Mouse (Mus musculus) kidney, postnatal 36 days (tissue): ENCODE measurements around the gene Selenot.
"Not testable (repeated sequence)": the region's sequence is repeated elsewhere in the genome, so short reads cannot be mapped to it uniquely, and the experiment has no call there.

Source experiments
- DNase-seq, 2 experiments: peaks; one replicate each; pipeline ENCODE4 v3.0.0; 2021 to 2022; ENCODE audit warnings: mixed read lengths in 2 of 2

Gene Selenot

DNA sequence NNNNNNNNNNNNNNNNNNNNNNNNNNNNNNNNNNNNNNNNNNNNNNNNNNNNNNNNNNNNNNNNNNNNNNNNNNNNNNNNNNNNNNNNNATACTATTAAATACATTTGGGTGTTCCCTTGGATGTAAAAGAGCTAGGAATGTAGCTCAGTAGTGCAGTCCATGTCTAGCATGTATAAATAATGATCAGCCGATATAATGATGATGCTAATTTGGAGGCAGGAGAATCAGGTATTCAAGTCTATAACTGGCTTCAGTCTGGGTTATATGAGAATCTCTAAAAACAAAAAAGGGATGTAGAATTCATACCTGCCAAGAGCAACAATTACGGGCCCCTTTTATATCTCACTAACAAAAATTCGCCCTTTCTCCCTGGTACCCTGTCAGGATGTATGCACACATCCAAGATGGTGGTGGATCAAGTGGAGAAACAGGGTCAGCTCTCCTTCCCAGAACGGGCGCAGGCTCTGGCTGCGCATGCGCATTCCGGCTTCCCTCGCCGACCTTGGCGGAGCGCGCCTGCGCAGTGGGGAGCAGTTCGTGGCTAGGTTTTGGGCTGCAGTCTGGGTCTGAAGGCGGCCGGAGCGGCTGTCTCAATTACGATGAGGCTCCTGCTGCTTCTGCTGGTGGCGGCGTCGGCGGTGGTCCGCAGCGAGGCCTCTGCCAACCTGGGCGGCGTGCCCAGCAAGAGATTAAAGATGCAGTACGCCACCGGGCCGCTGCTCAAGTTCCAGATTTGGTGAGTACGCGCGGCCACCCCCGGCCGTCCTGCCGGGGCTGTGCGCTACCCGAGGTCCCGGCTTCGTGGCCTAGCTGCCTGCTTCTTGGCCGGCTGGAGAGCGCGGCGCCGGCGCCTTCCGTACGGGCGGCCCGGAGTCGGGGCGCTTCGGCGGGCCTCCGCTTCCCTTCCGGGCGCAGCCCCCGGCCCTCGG is at the start of gene Selenot:
Gene Selenot, plus strand, starts transcription at position 500 of the 930 bp plus-strand sequence.
- peak; percentile 96 to 98 for DNase-seq

DNA sequence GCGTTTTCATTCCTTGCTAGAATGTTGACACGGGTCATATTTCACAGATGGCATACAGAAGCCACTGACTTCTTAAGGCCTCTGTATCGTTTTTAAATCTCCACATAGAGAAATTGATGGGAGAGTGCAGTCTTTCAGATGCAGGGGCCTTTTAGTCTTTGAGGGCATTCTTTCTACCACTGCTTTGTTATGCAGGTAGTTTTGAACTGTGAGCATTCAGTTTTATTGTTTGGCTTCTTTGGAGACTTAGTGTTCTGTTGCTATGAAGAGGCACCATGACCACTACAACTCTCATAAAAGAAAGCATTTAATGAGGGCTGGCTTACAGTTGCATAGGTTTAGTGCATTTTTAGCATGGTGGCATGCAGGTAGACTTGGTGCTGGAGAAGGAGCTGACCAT is 39.9 kb upstream of the Selenot start:
- no peak for DNase-seq

DNA sequence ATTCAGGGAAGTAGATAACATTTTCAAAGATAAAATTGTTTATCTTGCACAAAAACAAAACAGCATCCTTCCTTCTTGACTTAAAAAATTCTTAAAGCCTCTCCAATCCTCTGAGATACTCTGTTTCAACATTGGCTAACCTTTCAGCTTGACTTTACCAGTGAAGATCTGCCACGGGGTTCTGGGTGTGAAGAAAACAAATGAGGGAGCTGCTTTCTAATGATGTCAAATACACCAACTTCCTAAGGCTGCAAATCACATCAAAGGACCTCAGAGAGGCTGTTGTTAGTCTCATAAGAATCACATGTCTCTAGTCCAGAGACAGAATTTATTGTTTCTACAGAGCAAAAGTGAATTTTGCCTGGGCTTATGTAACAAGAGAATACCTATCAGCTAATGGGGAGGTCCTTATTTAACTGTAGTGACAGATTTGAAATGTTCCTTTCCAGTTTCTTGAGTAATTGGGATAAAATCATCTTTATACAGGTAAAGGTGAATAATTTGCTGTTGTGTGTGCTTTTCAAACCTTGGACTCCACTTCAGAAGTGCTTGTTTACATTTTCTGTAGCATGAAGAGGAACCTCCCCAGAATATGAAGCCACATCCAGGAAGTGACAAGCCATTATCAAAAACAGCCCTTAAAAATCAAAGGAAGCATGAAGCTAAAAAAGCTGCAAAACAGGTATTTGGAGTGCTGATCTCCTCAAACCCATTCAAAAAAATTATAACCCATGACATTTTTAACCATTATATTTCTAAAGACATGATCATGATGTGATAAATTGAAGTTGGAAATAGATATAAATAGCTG is 24.2 kb upstream of the Selenot start:
- DNase-seq: no peak

DNA sequence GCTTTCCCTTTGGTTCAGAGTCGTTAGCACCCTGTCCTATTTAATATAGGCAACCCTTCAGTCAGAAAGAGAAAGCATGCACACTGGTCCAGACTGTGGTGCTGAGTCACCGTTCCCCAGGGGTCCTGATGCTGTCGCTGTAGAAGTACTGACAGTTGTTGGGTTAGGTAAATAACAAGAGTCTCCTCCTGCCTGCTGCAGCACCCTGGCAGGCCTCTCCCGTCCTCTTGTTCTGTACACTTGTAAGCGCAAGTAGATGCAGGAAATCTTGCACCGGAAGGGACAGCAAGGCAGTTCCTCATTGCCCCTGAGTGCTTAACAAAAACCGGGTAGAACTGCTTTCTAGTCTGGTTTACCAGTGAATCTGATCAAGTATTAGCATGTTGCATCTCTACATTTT is 19.8 kb upstream of the Selenot start:
- DNase-seq: no peak

DNA sequence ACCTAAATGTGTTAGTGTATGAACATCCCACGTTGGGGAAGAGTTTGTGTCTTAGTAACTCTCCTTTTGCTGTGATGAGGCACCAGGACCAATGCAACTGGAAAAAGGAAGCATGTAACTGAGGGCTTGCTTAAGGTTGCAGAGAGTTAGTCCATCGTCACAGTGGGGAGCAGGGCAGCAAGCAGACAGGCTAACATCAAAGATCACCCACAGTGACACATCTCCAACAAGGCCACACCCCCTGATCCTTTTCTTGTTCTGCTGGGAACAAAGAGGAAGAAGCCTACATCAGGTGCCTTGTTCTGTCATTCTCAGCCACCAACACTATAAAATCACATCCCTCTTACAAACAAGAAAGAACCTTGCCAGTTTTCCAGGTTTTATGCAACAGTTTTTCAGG is 16.5 kb upstream of the Selenot start:
- DNase-seq: no peak

DNA sequence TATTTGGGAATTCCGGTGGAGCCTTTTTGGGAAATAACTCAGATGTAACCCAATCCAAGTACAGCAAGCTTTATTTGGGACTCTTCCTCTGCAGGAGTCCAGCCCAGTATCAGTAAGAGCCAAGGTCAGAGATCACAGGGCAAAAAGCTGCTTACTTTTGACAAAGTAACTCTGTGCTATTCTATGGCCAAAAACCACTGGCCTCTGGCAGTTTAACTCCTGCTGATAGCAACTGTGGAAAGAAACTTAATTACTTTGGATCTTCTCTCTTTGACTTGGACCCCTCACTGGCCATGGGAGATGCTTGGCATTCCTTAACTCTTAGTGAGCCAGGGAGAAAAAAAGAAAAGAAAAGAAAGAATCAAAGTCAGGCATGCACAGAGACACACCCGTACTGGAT is 15.0 kb upstream of the Selenot start:
- no peak for DNase-seq

DNA sequence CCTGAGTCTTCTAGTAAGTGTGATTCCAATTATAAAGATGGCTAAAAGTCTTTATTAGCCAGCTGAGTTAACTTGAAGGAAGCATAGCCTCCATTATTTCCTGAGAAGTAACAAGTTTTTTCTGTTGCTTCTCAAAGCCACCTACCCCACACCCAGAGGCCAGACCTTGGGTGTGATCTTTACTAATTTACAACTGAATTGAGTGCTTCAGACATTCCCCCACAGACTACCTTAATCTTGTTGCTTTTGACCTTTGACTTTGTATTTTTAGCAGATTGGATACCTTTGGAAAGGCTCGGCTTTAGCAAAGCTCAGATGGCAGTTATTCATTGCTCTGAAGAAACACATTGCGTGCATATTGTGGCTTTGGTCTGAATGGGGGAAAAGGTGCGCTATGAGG is 5.6 kb upstream of the Selenot start:
- DNase-seq: no peak

DNA sequence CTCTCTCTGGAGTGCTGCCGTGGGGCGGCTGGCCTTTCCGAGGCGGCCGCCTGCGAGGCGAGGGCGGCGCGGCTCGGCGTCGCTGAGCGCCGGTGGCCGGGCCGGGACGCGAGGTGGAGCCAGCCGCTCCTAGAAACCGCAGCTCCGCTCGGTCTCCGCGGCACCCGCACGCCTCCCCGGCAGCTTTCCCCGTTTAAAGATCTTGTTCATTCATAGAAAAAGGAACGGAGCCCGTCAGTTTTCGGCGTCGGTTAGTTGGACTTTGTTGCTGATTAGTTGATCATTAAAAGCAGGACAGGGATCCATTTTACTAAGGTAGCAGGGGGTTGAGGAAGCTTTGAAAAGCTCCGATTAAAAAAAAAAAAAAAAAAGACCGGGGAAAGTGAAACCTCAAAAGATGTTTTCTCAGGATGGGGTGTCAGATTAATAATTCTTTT is 649 bp downstream of the Selenot start:
- peak; percentile 58 to 73 for DNase-seq

DNA sequence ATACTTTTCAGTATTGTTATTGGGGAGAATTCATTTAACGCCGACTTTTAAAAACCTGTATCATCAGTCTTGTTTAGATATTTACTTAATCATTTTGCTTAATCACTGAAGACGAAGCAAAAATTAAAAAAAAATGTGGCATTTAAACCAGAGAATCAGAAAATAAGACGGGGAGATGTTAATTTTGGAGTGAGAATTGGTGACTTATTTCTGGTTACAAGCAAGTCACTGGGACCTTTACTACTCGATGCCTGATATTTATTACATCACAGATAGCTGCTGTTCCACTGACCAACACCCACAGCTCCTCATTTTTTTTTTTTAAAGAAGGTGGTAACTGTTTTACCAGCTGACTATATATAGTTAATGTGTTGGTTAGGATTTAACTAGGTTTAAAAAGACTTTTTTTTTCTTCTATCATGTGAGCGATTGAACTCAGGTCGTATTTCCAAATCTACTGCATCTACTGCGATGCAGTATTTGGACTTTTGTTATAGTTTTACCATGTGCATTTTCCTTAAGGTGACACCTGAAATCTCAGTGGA is 1.1 kb downstream of the Selenot start:
- peak in 1 of 2 experiments; percentile 42 for DNase-seq

DNA sequence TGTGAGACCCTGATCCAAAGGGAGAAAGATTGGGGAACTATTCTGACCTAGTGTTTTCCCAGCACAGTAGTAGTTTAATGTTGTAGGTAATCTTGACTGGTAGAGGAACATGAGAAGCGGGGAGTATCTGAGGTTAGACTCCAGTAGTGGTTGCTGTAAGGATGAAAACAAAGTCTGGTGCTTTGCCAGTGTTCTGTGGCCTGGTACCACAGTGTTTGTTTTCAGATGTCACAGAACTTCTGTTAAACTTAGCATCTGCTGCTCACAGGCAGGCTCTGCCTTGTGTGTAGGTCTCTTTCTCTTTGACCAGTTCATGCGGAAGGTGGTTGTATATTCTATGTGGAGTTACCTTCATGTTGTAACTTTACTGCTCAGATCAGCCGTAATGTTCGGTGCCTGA is 5.1 kb downstream of the Selenot start:
- DNase-seq: no peak

DNA sequence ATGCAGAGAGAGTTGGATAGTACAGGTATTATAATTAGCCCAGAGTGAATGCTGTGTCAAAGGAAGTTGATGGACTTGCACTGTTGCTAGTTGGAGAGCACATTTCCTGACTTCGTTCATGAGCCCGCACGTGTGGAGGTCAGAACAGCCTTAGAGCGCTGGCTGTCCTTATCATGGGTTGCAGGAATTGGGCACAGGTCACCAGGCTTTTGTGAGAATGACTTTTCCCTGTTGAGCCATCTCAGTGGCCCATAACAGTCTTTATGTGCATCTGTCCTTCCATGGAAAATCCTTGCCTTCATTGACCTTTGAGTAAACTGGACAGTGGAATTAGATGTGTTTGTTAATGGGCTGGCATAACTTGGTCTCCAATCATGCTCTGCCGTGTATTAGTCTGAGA is 5.9 kb downstream of the Selenot start:
- DNase-seq: peak in 1 of 2 experiments; percentile 10

DNA sequence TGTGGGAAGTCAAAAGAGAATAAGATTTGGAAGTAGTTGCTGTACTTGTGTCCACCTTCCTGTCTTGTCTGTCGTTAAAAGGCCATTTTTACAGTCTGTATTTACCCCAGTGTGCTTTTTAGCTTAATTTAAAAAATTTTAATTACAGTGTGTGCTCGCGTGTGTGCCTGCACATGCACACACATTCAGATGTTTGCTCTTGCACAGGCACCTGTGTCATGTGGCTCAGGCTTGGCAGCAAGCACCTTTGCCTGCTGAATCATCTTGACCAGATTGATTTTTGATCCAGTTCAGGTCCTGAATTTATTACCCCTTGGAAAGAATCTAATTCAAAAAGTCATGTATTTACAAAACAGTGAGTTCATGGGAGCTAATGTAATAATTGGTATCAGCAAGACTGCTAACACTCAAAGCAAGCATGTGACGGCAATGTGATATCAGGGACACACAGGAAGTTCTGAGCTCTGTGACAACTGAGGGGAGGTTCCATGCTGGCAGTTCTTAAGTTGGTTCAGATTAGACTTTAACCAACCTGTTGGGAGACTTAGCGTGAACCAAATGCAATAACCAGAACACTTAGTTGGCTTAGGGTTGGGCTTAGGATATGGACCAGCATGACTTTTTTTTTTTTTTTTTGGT is 6.5 kb downstream of the Selenot start:
- peak; percentile 47 to 54 for DNase-seq

DNA sequence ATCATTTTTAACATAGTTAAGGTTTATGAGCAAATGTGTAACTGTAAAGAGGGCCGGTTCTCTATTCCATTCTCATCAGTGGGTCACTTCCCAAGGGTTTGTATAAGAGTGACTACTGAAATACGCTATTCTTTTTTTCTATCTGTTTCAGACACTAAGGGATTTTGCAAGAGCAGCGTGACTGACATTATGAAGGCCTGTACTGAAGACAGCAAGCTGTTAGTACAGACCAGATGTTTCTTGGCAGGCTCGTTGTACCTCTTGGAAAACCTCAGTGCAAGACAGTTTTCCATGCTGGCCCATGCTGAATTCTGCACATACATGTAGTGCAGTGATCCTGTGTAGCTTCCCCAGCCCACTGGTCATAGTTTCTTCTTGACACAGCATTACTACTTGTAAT is 14.1 kb downstream of the Selenot start:
- not testable (repeated sequence) for DNase-seq

DNA sequence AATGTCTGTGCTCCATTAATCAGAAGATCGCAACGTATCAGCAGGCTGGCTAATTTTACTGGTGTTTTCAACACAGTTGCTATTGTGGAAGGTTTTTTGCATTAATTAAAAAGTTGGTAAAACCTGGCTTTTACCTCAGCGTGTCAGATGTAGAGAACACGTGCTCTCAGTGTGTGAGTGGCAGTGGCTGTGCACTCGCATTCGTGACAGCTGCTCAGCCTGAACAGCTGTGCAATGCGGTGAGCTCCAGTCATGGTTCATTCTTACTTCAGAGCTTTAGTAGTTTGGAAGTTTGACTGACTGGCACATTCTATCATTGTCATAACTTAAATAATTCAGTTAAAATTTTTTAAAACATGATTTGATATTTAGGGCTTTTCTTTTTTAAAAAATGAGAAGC is 16.2 kb downstream of the Selenot start:
- not testable (repeated sequence) for DNase-seq

DNA sequence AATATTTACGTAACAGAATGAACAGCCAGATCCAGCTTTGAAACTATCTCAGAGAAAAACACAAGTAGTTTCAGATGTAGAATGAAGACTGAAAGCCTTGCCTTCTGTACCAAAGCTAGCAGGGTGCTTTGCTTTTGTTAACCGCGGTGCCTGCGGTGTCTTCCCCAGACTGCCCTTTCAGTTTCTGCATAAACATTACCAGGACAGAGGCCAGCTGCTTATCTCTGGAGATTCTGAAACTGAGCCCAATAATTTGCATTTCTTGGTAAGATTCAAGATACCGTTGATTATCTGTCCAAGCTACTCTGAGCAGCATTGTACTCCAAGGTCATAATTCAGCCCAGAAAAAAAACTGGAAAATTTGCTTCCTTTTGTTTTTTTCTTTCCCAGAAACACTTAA is 17.2 kb downstream of the Selenot start:
- DNase-seq: no peak

DNA sequence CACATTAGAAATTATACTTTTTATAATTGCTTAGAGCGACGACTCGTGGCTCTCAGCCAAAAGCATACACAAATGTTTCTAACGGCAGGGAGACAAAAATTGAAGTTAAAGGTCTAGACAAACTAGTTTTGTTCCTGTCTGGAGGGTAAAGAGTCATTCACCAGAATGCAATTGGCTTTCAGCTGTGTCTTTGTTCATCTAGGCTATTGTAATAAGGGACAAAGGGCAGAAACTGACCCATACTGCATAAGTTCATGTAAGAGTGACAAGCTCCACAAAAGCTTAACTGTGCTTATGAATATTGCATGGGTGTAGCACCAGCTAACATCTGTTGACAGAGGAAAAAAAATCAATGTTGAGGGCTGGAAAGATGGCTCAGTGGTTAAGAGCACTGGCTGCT is 32.1 kb downstream of the Selenot start:
- no peak for DNase-seq

DNA sequence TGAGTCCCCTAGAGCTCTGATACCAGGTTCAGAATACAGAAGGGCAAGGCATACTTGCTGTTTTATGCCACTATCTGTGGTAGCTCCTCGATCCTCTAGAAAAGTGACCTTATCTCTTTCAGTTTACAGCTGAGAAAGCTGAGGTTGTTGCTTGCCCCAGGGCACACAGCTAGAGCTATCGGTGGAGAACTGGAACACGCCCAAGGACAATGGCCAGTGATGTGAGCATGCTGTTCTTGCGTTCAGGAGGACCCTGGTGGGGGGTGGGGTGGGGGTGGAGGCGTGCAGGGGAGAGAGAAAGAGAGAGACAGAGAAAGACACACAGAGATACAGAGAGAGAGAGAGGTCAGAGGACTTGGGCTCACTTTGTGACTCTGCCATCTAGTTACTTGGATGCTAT is 33.5 kb downstream of the Selenot start:
- DNase-seq: no peak

DNA sequence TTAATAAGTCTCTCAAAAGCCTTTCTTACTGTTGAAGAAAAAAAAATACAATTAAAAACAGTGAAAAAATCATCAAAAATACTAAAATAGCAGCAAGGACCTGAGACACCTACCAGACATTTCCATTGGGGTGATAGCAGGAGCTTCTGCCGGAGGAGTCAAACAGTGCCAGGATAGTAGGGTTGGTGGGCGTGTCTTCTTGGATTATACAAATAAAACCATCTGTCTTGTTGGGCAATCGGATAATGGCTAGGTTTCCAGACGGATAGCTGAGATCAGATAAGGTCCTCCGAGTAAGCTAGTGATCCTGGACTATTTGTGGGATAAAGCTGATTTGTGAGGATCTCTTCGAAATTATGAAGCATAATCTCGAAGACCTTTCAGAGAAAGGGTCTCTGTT is 44.6 kb downstream of the Selenot start:
- DNase-seq: no peak

DNA sequence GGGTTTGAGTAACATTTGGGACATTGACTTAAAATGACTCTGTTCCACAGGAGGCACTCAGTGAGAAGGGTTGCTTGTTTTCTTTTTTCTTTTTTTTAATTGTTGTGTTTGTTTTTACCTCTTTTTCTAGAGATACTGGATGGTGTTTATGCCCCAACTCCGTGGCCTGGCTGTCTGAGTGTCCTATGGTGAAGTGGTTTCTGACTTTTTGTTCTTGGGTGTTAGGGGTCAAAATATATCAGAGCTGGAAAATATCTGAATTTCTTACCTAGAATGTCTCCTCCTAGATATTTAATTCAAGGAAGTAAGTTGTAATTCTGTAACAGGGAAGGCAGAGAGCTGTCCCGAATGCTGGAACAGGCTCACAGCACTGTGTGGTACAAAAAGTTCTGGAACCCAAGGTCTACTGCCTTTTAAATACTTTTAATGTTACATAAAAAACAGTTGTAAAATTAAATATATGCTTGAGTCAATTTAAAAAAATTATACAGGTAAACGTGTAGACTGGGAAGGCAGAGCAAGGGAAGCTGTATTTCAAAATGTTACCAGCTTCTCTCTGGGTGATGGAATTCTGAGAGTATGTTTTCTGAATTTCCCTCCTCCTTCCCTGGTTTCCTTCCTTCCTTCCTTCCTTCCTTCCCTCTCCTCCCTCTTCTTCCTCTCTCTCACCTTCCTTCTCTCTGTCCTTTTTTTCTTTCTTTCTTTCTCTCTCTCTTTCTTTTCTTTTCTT is 46.4 kb downstream of the Selenot start:
- no peak for DNase-seq

DNA sequence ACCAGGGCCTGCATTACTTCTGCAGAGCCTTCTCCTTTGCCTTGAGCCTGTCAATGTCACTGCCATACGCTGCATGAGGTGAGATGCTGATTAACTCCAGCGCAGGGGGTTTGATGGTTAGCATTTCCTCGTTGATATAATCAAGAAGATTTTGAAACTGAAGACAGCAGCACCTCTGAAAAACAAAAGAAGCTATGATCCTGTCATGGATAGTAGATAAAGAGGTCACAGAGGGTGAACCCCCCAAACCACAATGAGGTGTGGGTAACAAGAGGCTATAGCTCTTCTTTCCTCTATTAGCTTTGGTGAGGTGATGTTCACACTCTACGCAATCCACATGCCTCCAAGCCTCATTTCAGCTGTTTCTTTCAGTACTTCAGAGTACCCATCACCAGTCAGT is 48.5 kb downstream of the Selenot start:
- no peak for DNase-seq

DNA sequence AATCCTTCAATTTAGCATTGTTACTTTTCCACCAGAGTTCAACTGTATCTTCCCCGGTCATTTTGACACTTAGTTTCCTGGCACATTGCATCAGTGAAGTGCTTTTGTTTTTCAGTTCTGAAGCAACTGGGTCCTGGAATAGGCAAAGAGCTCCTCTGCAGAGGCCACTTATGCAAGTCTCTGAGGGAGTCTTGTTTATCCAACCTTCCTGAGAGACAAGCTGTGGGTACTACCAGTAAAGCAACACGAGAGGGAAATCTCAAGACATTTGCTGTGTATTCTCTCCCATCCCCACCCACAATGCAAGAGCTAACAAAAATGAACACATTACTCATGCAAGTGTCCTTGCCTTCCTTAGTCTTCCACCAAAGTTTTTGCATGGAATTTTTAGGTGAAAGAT is 55.3 kb downstream of the Selenot start:
- DNase-seq: no peak
